Mouse (Mus musculus) thymus, adult 2 months (tissue): ENCODE data around the gene 1600014C10Rik.

Experiments
- CTCF ChIP-seq: fragments of 200-500 bp; IDR thresholded peaks from 2 replicates; pipeline ENCODE4 v1.5.1; 2012; ENCODE audit warnings: mild to moderate bottlenecking, control low read depth, low read length, moderate library complexity, borderline replicate concordance; ENCODE audit not compliant: control insufficient read depth, poor library complexity, insufficient read depth; ENCODE audit errors: extremely low read depth
- POLR2A ChIP-seq: fragments of 200-500 bp; IDR thresholded peaks from 2 replicates; pipeline ENCODE4 v1.6.1; 2012; ENCODE audit warnings: mild to moderate bottlenecking, low read length, control low read depth, moderate library complexity; ENCODE audit not compliant: control insufficient read depth, poor library complexity, insufficient read depth; ENCODE audit errors: extremely low read depth

DNA sequence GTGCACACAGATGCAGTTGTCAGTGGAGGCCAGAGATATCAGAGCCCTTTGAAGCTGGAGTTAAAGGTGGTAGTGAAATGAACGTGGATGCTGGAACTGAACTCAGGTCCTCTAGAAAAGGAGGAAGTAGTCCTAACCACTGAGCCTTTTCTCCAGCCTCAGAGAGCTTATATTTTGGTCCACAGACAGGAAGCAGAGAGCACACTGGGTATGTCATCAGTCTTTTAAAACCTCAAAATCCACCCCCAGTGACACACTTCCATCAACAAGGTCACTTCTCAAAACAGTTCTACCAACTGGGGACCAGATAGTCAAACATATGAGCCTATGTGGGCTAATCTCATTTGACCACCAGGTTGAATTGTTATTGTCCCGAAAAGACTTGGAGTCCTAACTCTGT lies 1.7 kb upstream of the 1600014C10Rik start:
- TF ChIP-seq CTCF (no peak), POLR2A (no peak)
